Mouse (Mus musculus) liver, embryonic 14.5 days (tissue): ENCODE data around the gene Mlec. TPM values are rescaled to one million over a fixed set of nuclear protein-coding genes. Genes with fewer than 3 reads are reported as not detected.

Experiments
- ATAC-seq: fragments of 200-750 bp; cut with Nextera tagmentation; 2 replicates; pipeline ENCODE4 v1.8.0; 2017; ENCODE audit warnings: moderate number of reproducible peaks, mild to moderate bottlenecking, moderate library complexity; ENCODE audit not compliant: insufficient read depth
- DNase-seq, 3 experiments: peaks; one replicate each; pipeline ENCODE4 v3.0.0-alpha.2; 2012 to 2013; ENCODE audit warnings: low read depth in 3 of 3, low spot score in 3 of 3
- H3K27ac ChIP-seq: fragments of 300-500 bp; sonication (generic); 2 replicates; pipeline ENCODE4 v1.5.1; 2014; ENCODE audit warnings: moderate library complexity, mild to moderate bottlenecking, control low read depth, inconsistent platforms
- H3K27me3 ChIP-seq: fragments of 300-500 bp; sonication (generic); 2 replicates; pipeline ENCODE4 v1.6.1; 2014; ENCODE audit warnings: mild to moderate bottlenecking, low read length, moderate library complexity; ENCODE audit not compliant: control insufficient read depth, insufficient read depth
- H3K36me3 ChIP-seq: fragments of 300-500 bp; sonication (generic); replicated peaks from 2 replicates; pipeline ENCODE4 v1.6.1; 2014; ENCODE audit warnings: low read depth; ENCODE audit not compliant: control insufficient read depth, insufficient read depth
- H3K4me1 ChIP-seq, 2 experiments: fragments of 200-500 bp in 1 of 2; fragments of 300-500 bp in 1 of 2; sonication (generic) in 1 of 2; replicated peaks; 2 replicates each; pipeline ENCODE4 v1.6.1; 2012 to 2014; ENCODE audit warnings: antibody characterized with exemption in 1 of 2, inconsistent platforms in 1 of 2, low read length in 1 of 2; ENCODE audit not compliant: control insufficient read depth in 2 of 2, insufficient read depth in 2 of 2
- H3K4me2 ChIP-seq: fragments of 300-500 bp; sonication (generic); 2 replicates; pipeline ENCODE4 v1.6.1; 2014; ENCODE audit warnings: low read depth, mild to moderate bottlenecking, control low read depth, moderate library complexity
- H3K4me3 ChIP-seq, 2 experiments: fragments of 200-500 bp in 1 of 2; fragments of 300-500 bp in 1 of 2; sonication (generic) in 1 of 2; 2 replicates each; pipeline ENCODE4 v1.5.1; 2012 to 2014; ENCODE audit warnings: low read depth in 2 of 2, low read length in 2 of 2, mild to moderate bottlenecking in 2 of 2, control low read depth in 1 of 2, inconsistent platforms in 1 of 2, moderate library complexity in 1 of 2; ENCODE audit not compliant: insufficient read depth in 1 of 2
- H3K9ac ChIP-seq: fragments of 300-500 bp; sonication (generic); replicated peaks from 2 replicates; pipeline ENCODE4 v1.6.1; 2014; ENCODE audit warnings: mild to moderate bottlenecking, control low read depth, moderate library complexity
- H3K9me3 ChIP-seq: fragments of 300-500 bp; sonication (generic); 2 replicates; pipeline ENCODE4 v1.6.1; 2016; ENCODE audit warnings: low read length, mixed read lengths; ENCODE audit not compliant: control insufficient read depth
- CTCF ChIP-seq: IDR thresholded peaks from 2 replicates; pipeline ENCODE4 v1.5.1; 2016; ENCODE audit warnings: antibody characterized with exemption, low read depth, control low read depth
- EP300 ChIP-seq: IDR thresholded peaks from 2 replicates; pipeline ENCODE4 v1.6.1; 2016; ENCODE audit warnings: antibody characterized with exemption, low read depth
- WGBS: fragments of 180-500 bp; shearing (Covaris S2); extraction: QIAGEN DNeasy Blood & Tissue Kit; methylation state at CpG from one replicate; pipeline ENCODE4 v1.1.7; 2014; ENCODE audit not compliant: insufficient replicate concordance; 5-methylcytosine and 5-hydroxymethylcytosine counted together
- polyA plus RNA-seq, 2 experiments: library from polyadenylated mRNA; depleted of rRNA in 1 of 2; stranded (reverse) in 1 of 2; unstranded in 1 of 2; fragments of >200 nt; fragmentation: Nextera tagmentation in 1 of 2; extraction: Ambion mirVana in 1 of 2; gene quantifications; 2 replicates each; pipeline versions ENCODE4 v1.2.1 to v1.2.3; 2012 to 2014

The Mlec gene
- polyA plus RNA-seq, 2 experiments, result 13.9 to 34.1 TPM

- DNase-seq, result peak in 1 of 3 experiments; percentile 32
- Histone ChIP-seq H3K27ac (no peak overlapping the region), H3K9me3 (no peaks in the 10 kb centered on the region), H3K27me3 (no peaks in the 10 kb centered on the region), H3K9ac (peak overlapping the region; percentile 76), H3K36me3 (no peaks in the 10 kb centered on the region), H3K4me2 (peak overlapping the region; percentile 86), H3K4me3 (peak overlapping the region; percentile 69 to 72), H3K4me1 (peaks cover 23 to 42% of the 10 kb centered on the region in 2 experiments)
- WGBS, result under 1% methylated on average over 26 of the region's 26 CpGs
- ATAC-seq, result no peak
- TF ChIP-seq EP300 (no peak), CTCF (no peak)
These were observed 918 bp downstream of the Mlec start for GRCm38 (mm10) chr5:115156933-115157589.

- H3K4me3 ChIP-seq, result peak overlapping the region; percentile 40 to 72; a peak in 3 of 4 replicates
- H3K27ac ChIP-seq, result no peak overlapping the region
- WGBS, result 31% methylated on average over 7 of the region's 7 CpGs
- peaks cover 23 to 42% of the 10 kb centered on the region in 2 experiments for H3K4me1 ChIP-seq
- H3K4me2 ChIP-seq, result peak overlapping the region; percentile 86
- TF ChIP-seq CTCF (no peak), EP300 (no peak)
- no peak for DNase-seq
- ATAC-seq, result no peak
- no peaks in the 10 kb centered on the region for H3K36me3 ChIP-seq
- H3K9ac ChIP-seq, result no peak overlapping the region
- no peaks in the 10 kb centered on the region for H3K27me3 ChIP-seq
- no peaks in the 10 kb centered on the region for H3K9me3 ChIP-seq
These were observed 1.6 kb downstream of the Mlec start for GRCm38 (mm10) chr5:115156401-115156800.

- H3K4me1 ChIP-seq, result peaks cover 21 to 37% of the 10 kb centered on the region in 2 experiments
- H3K36me3 ChIP-seq, result peaks cover 1% of the 10 kb centered on the region; the same call in 1 of the 2 replicates
- no peaks in the 10 kb centered on the region for H3K9me3 ChIP-seq
- no peaks in the 10 kb centered on the region for H3K27me3 ChIP-seq
- ATAC-seq (no peak), DNase-seq (peak in 1 of 3 experiments; percentile 30)
- H3K4me2 ChIP-seq, result peak overlapping the region; percentile 86
- H3K9ac ChIP-seq, result no peak overlapping the region
- 3% methylated on average over 5 of the region's 5 CpGs for WGBS
- TF ChIP-seq CTCF, result no peak
- no peak for TF ChIP-seq EP300
- H3K4me3 ChIP-seq, result peak overlapping the region; percentile 34 to 72
- no peak overlapping the region; the same call in 1 of the 2 replicates for H3K27ac ChIP-seq
These were observed 2.1 kb downstream of the Mlec start for GRCm38 (mm10) chr5:115155831-115156230.

- Histone ChIP-seq H3K4me3 (peak overlapping the region; percentile 5 to 34; a peak in 3 of 4 replicates), H3K27ac (no peak overlapping the region; the same call in 1 of the 2 replicates), H3K4me1 (peaks cover 18 to 34% of the 10 kb centered on the region in 2 experiments), H3K4me2 (peak overlapping the region; percentile 86), H3K36me3 (peaks cover 8% of the 10 kb centered on the region), H3K27me3 (no peaks in the 10 kb centered on the region), H3K9ac (peak overlapping the region; percentile 24), H3K9me3 (no peaks in the 10 kb centered on the region)
- 14% methylated on average over 13 of the region's 13 CpGs for WGBS
- no peak for DNase-seq
- no peak for TF ChIP-seq EP300
- TF ChIP-seq CTCF, result no peak
- no peak for ATAC-seq
These were observed 2.8 kb downstream of the Mlec start for GRCm38 (mm10) chr5:115155156-115155631.

GRCm38 (mm10) chr5:115152132-115152956 is 5.6 kb downstream of the Mlec start:
- no peaks in the 10 kb centered on the region for H3K27me3 ChIP-seq
- H3K4me1 ChIP-seq, result peaks cover 18 to 34% of the 10 kb centered on the region in 2 experiments
- H3K36me3 ChIP-seq, result peaks cover 25% of the 10 kb centered on the region
- no peak for TF ChIP-seq EP300
- TF ChIP-seq CTCF, result no peak
- no peak overlapping the region for H3K4me2 ChIP-seq
- H3K9me3 ChIP-seq, result no peaks in the 10 kb centered on the region
- H3K27ac ChIP-seq, result no peak overlapping the region
- H3K9ac ChIP-seq, result no peak overlapping the region
- no peak overlapping the region for H3K4me3 ChIP-seq
- ATAC-seq, result no peak
- DNase-seq, result no peak
- 46% methylated on average over 8 of the region's 8 CpGs for WGBS
